Mouse (Mus musculus) CH12.LX (cell line): Measurements from ENCODE around the gene Slc12a4. TPM values are rescaled to one million over a fixed set of nuclear protein-coding genes. Genes with fewer than 3 reads are reported as not detected.

ENCODE experiments used
- DNase-seq: peaks from one replicate; pipeline ENCODE4 v3.0.0-alpha.2; 2013; ENCODE audit errors: extremely low read depth
- H3K27ac ChIP-seq: 2 replicates; pipeline ENCODE4 v1.5.1; 2012; ENCODE audit warnings: low read depth, mild to moderate bottlenecking, control low read depth, moderate library complexity; ENCODE audit not compliant: insufficient read depth
- H3K27me3 ChIP-seq: replicated peaks from 2 replicates; pipeline ENCODE3; 2012; ENCODE audit warnings: inconsistent platforms
- H3K36me3 ChIP-seq, 2 experiments: replicated peaks in 1 of 2; 2 replicates each; pipeline versions ENCODE3 to v1.6.1; 2012; ENCODE audit warnings: inconsistent platforms in 1 of 2, low read length in 1 of 2, mild to moderate bottlenecking in 1 of 2, mixed read lengths in 1 of 2, moderate library complexity in 1 of 2; ENCODE audit not compliant: control insufficient read depth in 1 of 2, insufficient read depth in 1 of 2
- H3K4me1 ChIP-seq, 2 experiments: 2 replicates each; pipeline ENCODE4 v1.6.1; 2012; ENCODE audit warnings: inconsistent platforms in 1 of 2, moderate library complexity in 1 of 2; ENCODE audit not compliant: insufficient read depth in 2 of 2, control insufficient read depth in 1 of 2
- H3K4me2 ChIP-seq: 2 replicates; pipeline ENCODE4 v1.6.1; 2012; ENCODE audit warnings: low read depth, mild to moderate bottlenecking, control low read depth; ENCODE audit not compliant: poor library complexity, insufficient read depth, severe bottlenecking
- H3K4me3 ChIP-seq, 3 experiments: fragments of 150-350 bp in 1 of 3; sonication (generic) in 1 of 3; replicated peaks in 1 of 3; 2 replicates each; pipeline versions ENCODE3 to v1.5.1; 2011 to 2012; ENCODE audit warnings: low read depth in 2 of 3, low read length in 2 of 3, mild to moderate bottlenecking in 2 of 3, moderate library complexity in 2 of 3, control low read depth in 1 of 3, improper control_type of control experiment in 1 of 3, inconsistent platforms in 1 of 3, mixed read lengths in 1 of 3; ENCODE audit not compliant: poor library complexity in 1 of 3
- H3K79me2 ChIP-seq: replicated peaks from 2 replicates; pipeline ENCODE4 v1.6.1; 2012; ENCODE audit warnings: mild to moderate bottlenecking, moderate library complexity; ENCODE audit not compliant: control insufficient read depth, poor library complexity, insufficient read depth, severe bottlenecking; ENCODE audit errors: extremely low read depth
- H3K9ac ChIP-seq: 2 replicates; pipeline ENCODE4 v1.6.1; 2012; ENCODE audit warnings: low read depth, mild to moderate bottlenecking, control low read depth, moderate library complexity; ENCODE audit not compliant: insufficient read depth
- H3K9me3 ChIP-seq: replicated peaks from 2 replicates; pipeline ENCODE3; 2012; ENCODE audit warnings: low read length, inconsistent platforms, mixed read lengths
- BHLHE40 ChIP-seq: IDR thresholded peaks from 2 replicates; pipeline ENCODE4 v1.6.1; 2011; ENCODE audit warnings: mild to moderate bottlenecking, low read depth, low read length, improper control_type of control experiment
- CHD2 ChIP-seq: IDR thresholded peaks from 2 replicates; pipeline ENCODE4 v1.6.1; 2011; ENCODE audit warnings: low read length, improper control_type of control experiment
- ELF1 ChIP-seq: IDR thresholded peaks from 2 replicates; pipeline ENCODE4 v1.6.1; 2014; ENCODE audit warnings: low read depth, mild to moderate bottlenecking, inconsistent platforms, low read length, improper control_type of control experiment
- EP300 ChIP-seq: IDR thresholded peaks from 2 replicates; pipeline ENCODE4 v1.6.1; 2011; ENCODE audit warnings: low read length, improper control_type of control experiment
- ETS1 ChIP-seq: conservative IDR thresholded peaks from 2 replicates; pipeline ENCODE4 v1.6.1; 2012; ENCODE audit warnings: low read depth, mild to moderate bottlenecking, inconsistent platforms, low read length, improper control_type of control experiment, moderate library complexity
- KAT2A ChIP-seq: IDR thresholded peaks from 2 replicates; pipeline ENCODE4 v1.6.1; 2012; ENCODE audit warnings: low read length, improper control_type of control experiment, inconsistent platforms; ENCODE audit not compliant: insufficient replicate concordance
- MAFK ChIP-seq: IDR thresholded peaks from 2 replicates; pipeline ENCODE4 v1.6.1; 2011; ENCODE audit warnings: low read length, improper control_type of control experiment; ENCODE audit not compliant: insufficient replicate concordance
- MAZ ChIP-seq: IDR thresholded peaks from 2 replicates; pipeline ENCODE4 v1.6.1; 2012; ENCODE audit warnings: low read depth, mild to moderate bottlenecking, inconsistent platforms, low read length, improper control_type of control experiment, moderate library complexity
- MEF2A ChIP-seq: IDR thresholded peaks from 2 replicates; pipeline ENCODE4 v1.6.1; 2014; ENCODE audit warnings: low read depth, mild to moderate bottlenecking, inconsistent platforms, low read length, improper control_type of control experiment, borderline replicate concordance
- MXI1 ChIP-seq: IDR thresholded peaks from 2 replicates; pipeline ENCODE4 v1.6.1; 2011; ENCODE audit warnings: mild to moderate bottlenecking, low read depth, low read length, improper control_type of control experiment
- MYC ChIP-seq: IDR thresholded peaks from 2 replicates; pipeline ENCODE4 v1.6.1; 2011; ENCODE audit warnings: low read depth, mild to moderate bottlenecking, improper control_type of control experiment, low read length
- NELFE ChIP-seq: IDR thresholded peaks from 2 replicates; pipeline ENCODE4 v1.6.1; 2011; ENCODE audit warnings: low read depth, low read length, improper control_type of control experiment
- NRF1 ChIP-seq: IDR thresholded peaks from 2 replicates; pipeline ENCODE4 v1.6.1; 2014; ENCODE audit warnings: low read depth, mild to moderate bottlenecking, inconsistent platforms, low read length, improper control_type of control experiment, moderate library complexity
- PAX5 ChIP-seq: IDR thresholded peaks from 2 replicates; pipeline ENCODE4 v1.6.1; 2012; ENCODE audit warnings: low read length, inconsistent platforms, mixed read lengths
- POLR2A ChIP-seq: IDR thresholded peaks from 2 replicates; pipeline ENCODE4 v1.6.1; 2011; ENCODE audit warnings: low read depth, mild to moderate bottlenecking, improper control_type of control experiment, low read length
- RCOR1 ChIP-seq: conservative IDR thresholded peaks from 2 replicates; pipeline ENCODE4 v1.6.1; 2012; ENCODE audit warnings: low read depth, mild to moderate bottlenecking, inconsistent platforms, low read length, improper control_type of control experiment
- SIN3A ChIP-seq: IDR thresholded peaks from 2 replicates; pipeline ENCODE4 v1.6.1; 2012; ENCODE audit warnings: low read length, improper control_type of control experiment, inconsistent platforms
- TCF12 ChIP-seq: IDR thresholded peaks from 2 replicates; pipeline ENCODE4 v1.6.1; 2014; ENCODE audit warnings: low read depth, mild to moderate bottlenecking, inconsistent platforms, low read length, improper control_type of control experiment
- ZC3H11A ChIP-seq: IDR thresholded peaks from 2 replicates; pipeline ENCODE4 v1.6.1; 2012; ENCODE audit warnings: low read depth, mild to moderate bottlenecking, inconsistent platforms, low read length, improper control_type of control experiment
- ZKSCAN1 ChIP-seq: IDR thresholded peaks from 2 replicates; pipeline ENCODE4 v1.6.1; 2012; ENCODE audit warnings: low read depth, inconsistent platforms, low read length, improper control_type of control experiment, borderline replicate concordance
- ZMIZ1 ChIP-seq: IDR thresholded peaks from 2 replicates; pipeline ENCODE4 v1.6.1; 2012; ENCODE audit warnings: low read depth, mild to moderate bottlenecking, inconsistent platforms, low read length, improper control_type of control experiment
- dilution Hi-C: fragments of 300-500 bp; cut with MboI; formaldehyde crosslinking; loops from 2 replicates; pipeline ENCODE4 v1.14.3; 2020; ENCODE audit warnings: low sequenced_read_pairs; ENCODE audit not compliant: extremely low pct_unique_long_range_greater_than_20kb, extremely low pct_ligation_motif_present
- in situ Hi-C: fragments of 300-500 bp; cut with MboI; formaldehyde crosslinking; loops from 3 replicates; pipeline ENCODE4 v1.14.3; 2019; ENCODE audit warnings: low sequenced_read_pairs, low pct_ligation_motif_present, low pct_unique_long_range_greater_than_20kb, mixed read lengths
- polyA plus RNA-seq: library from polyadenylated mRNA; unstranded; fragments of >175 nt; gene quantifications from 2 replicates; pipeline ENCODE4 v1.2.1, GENCODE M21; 2012; ENCODE audit warnings: low read depth; ENCODE audit not compliant: insufficient read length
- total RNA-seq, 2 experiments: library from RNA; depleted of rRNA; stranded (reverse); fragments of 300-350 nt in 1 of 2; fragments of >200 nt in 1 of 2; gene quantifications; 2 replicates each; pipeline ENCODE4 v1.2.3; 2012 to 2014

The Slc12a4 gene
- total and polyA plus RNA-seq, 3 experiments, result 4.2 to 9.4 (median 8.1) TPM

DNA sequence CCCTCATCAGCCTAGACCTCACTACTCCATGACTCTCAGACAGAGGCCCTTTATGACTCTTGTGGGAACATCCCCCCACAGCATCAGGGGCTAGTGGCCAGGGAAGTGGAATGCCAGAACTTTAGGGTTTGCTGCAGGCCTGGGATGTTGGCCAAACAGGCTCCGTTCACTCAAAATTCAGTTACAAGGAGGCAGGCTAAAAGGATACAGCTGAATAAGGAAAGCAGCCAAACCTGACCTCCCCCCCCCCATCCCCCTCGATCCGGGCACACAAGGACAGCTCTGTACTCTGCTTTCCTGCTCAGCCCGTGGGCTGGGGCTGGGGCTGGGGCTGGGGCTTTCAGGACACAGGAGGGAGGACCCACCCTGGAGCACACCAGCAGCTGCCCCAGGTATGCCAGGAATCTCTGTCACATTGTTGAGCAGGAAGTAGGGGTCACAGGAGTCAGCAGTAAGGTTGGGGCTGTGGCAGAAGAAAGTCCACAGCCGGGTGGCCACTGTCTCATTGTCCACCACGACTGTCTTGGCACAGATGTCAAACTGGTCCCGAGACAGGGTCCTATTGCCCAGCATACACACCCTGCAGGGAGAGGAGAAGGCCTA, 14.7 kb downstream of the Slc12a4 start:
- Histone ChIP-seq H3K9me3 (no peaks in the 10 kb centered on the region), H3K79me2 (no peaks in the 10 kb centered on the region), H3K4me1 (peaks cover 5 to 17% of the 10 kb centered on the region in 2 experiments), H3K4me2 (no peak overlapping the region), H3K4me3 (no peak overlapping the region), H3K27ac (no peak overlapping the region), H3K36me3 (peaks cover 9 to 84% of the 10 kb centered on the region in 2 experiments), H3K27me3 (no peaks in the 10 kb centered on the region), H3K9ac (no peak overlapping the region)
- dilution Hi-C loops (no loop called here), in situ Hi-C loops (no loop called here)
- no peak for DNase-seq
- no peak for TF ChIP-seq ZKSCAN1
- no peak for TF ChIP-seq CHD2
- no peak for TF ChIP-seq NRF1
- no peak for TF ChIP-seq ZC3H11A
- TF ChIP-seq MYC, result no peak
- no peak for TF ChIP-seq SIN3A
- no peak for TF ChIP-seq TCF12
- TF ChIP-seq MXI1, result no peak
- TF ChIP-seq MAFK, result no peak
- TF ChIP-seq MAZ, result no peak
- no peak for TF ChIP-seq BHLHE40
- no peak for TF ChIP-seq EP300
- TF ChIP-seq NELFE, result no peak
- TF ChIP-seq ETS1, result no peak
- TF ChIP-seq PAX5, result no peak
- no peak for TF ChIP-seq ZMIZ1
- no peak for TF ChIP-seq POLR2A
- TF ChIP-seq ELF1, result no peak
- TF ChIP-seq RCOR1, result no peak
- no peak for TF ChIP-seq MEF2A

DNA sequence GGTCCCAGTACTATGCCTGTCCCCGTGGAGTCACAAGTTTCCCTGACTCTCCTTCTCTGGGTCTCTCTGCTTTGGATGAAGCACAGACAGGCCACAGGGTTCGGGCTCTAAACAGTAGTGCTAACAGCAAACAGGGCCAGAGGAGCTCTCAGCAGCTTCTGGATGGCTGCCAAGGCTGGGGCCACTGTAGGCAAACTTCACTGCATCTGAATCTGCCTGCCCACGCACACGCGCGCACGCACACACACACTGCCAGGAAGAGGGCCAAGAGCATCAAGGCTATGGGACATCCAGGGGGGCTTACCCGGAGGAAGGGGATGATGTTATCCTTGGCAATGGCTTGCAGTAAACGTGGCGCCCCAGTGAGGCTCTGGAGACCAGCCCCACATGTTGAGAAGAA, 16.5 kb downstream of the Slc12a4 start:
- dilution Hi-C loops, result no loop called here
- Histone ChIP-seq H3K4me1 (peaks cover 5 to 17% of the 10 kb centered on the region in 2 experiments), H3K9ac (no peak overlapping the region), H3K36me3 (peaks cover 19 to 88% of the 10 kb centered on the region in 2 experiments), H3K27ac (no peak overlapping the region), H3K79me2 (no peaks in the 10 kb centered on the region), H3K4me3 (no peak overlapping the region), H3K9me3 (no peaks in the 10 kb centered on the region), H3K27me3 (no peaks in the 10 kb centered on the region), H3K4me2 (no peak overlapping the region)
- in situ Hi-C loops, result no loop called here
- TF ChIP-seq MAZ (no peak), SIN3A (no peak), EP300 (no peak), KAT2A (no peak)
- DNase-seq, result no peak
